Comparison of ENCODE assay signal across 8 mouse cellular contexts in genomic region chr11:88188216-88188615, GRCm38 (mm10). TPM values are rescaled to one million over a fixed set of nuclear protein-coding genes. Genes with fewer than 3 reads are reported as not detected.
DNase-seq lines count a peak whose midpoint lies in the region; ATAC-seq and TF ChIP-seq lines count a peak whose summit lies in the region.

No protein-coding gene starts in this region.

- no peak for ATAC-seq in heart, embryonic 16.5 days (replicated peaks; ENCODE audit: extremely low read depth, insufficient read depth, low FRiP score)
- ATAC-seq in neural tube, embryonic 12.5 days (ENCODE audit: low FRiP score, low read depth) = no peak
- no peak for ATAC-seq in hindbrain, postnatal 0 days
- no peak for ATAC-seq in stomach, embryonic 15.5 days (ENCODE audit: insufficient read depth, low FRiP score, low read depth)

- no peaks in the 10 kb centered on the region for H3K9me3 ChIP-seq in heart, embryonic 16.5 days (replicated peaks; ENCODE audit: control insufficient read depth, low read length)
- no peaks in the 10 kb centered on the region for H3K9me3 ChIP-seq in neural tube, embryonic 12.5 days
- H3K9me3 ChIP-seq in hindbrain, postnatal 0 days (ENCODE audit: low read length) = no peaks in the 10 kb centered on the region
- no peaks in the 10 kb centered on the region for H3K9me3 ChIP-seq in stomach, embryonic 15.5 days

- no peak for DNase-seq in heart, postnatal 4 days
- DNase-seq in neural tube, embryonic 10.5 days (ENCODE audit: extremely low spot score, low spot score) = no peak
- DNase-seq in hindbrain, postnatal 0 days (ENCODE audit: low spot score) = no peak
- DNase-seq in gastrocnemius, postnatal 14 days = no peak
- no peak for DNase-seq in left cerebral cortex, adult 11 months (ENCODE audit: low spot score)

- peaks cover 10% of the 10 kb centered on the region; the same call in 1 of the 2 replicates for H3K27me3 ChIP-seq in heart, embryonic 16.5 days (ENCODE audit: control insufficient read depth, insufficient read depth, low read length)
- peaks cover 22% of the 10 kb centered on the region for H3K27me3 ChIP-seq in neural tube, embryonic 12.5 days (replicated peaks)
- peaks cover 11% of the 10 kb centered on the region for H3K27me3 ChIP-seq in hindbrain, postnatal 0 days (ENCODE audit: insufficient read depth, low read length)
- peaks cover 10% of the 10 kb centered on the region for H3K27me3 ChIP-seq in stomach, embryonic 15.5 days (replicated peaks)

- H3K4me2 ChIP-seq in heart, embryonic 16.5 days (ENCODE audit: low read depth, low read length) = peak overlapping the region; percentile 61
- peak overlapping the region; percentile 42; the same call in 1 of the 2 replicates for H3K4me2 ChIP-seq in neural tube, embryonic 12.5 days (replicated peaks)
- no peak overlapping the region for H3K4me2 ChIP-seq in hindbrain, postnatal 0 days (ENCODE audit: low read depth, low read length)
- H3K4me2 ChIP-seq in stomach, embryonic 15.5 days = peak overlapping the region; percentile 47

- TF ChIP-seq CTCF in hindbrain, postnatal 0 days (IDR thresholded peaks at IDR 0.05; ENCODE audit: low read depth) = no peak

- WGBS in heart, embryonic 16.5 days = 59% methylated on average over 8 of the region's 8 CpGs
- WGBS in neural tube, embryonic 12.5 days = 65% methylated on average over 8 of the region's 8 CpGs
- 63% methylated on average over 8 of the region's 8 CpGs for WGBS in hindbrain, postnatal 0 days
- 63% methylated on average over 8 of the region's 8 CpGs for WGBS in stomach, embryonic 15.5 days

- H3K27ac ChIP-seq in heart, embryonic 16.5 days (ENCODE audit: low read length) = peak overlapping the region; percentile 64
- H3K27ac ChIP-seq in neural tube, embryonic 12.5 days = 0 out of 2 replicates have a peak overlapping the region, but pooled peaks have one; percentile 34
- H3K27ac ChIP-seq in hindbrain, postnatal 0 days = 0 out of 2 replicates have a peak overlapping the region, but pooled peaks have one; percentile 64
- H3K27ac ChIP-seq in stomach, embryonic 15.5 days = peak overlapping the region; percentile 84; the same call in 1 of the 2 replicates

- intact Hi-C loops in gastrocnemius, postnatal 14 days (cut with DNase I; ENCODE audit: low total_unique reads) = loop anchor here (5.0 kb wide), 1 partner anchor 216 kb away; no protein-coding TSS in a partner anchor

- H3K4me3 ChIP-seq in heart, embryonic 16.5 days (ENCODE audit: low read length) = no peak overlapping the region
- no peak overlapping the region for H3K4me3 ChIP-seq in neural tube, embryonic 12.5 days
- H3K4me3 ChIP-seq in hindbrain, postnatal 0 days (ENCODE audit: low read length) = no peak overlapping the region
- H3K4me3 ChIP-seq in stomach, embryonic 15.5 days (replicated peaks) = no peak overlapping the region

- H3K4me1 ChIP-seq in heart, embryonic 16.5 days (ENCODE audit: control insufficient read depth, insufficient read depth, low read length) = peaks cover 21% of the 10 kb centered on the region
- H3K4me1 ChIP-seq in neural tube, embryonic 12.5 days = peaks cover 19% of the 10 kb centered on the region
- H3K4me1 ChIP-seq in hindbrain, postnatal 0 days (ENCODE audit: insufficient read depth, low read length) = peaks cover 13% of the 10 kb centered on the region
- peaks cover 22% of the 10 kb centered on the region for H3K4me1 ChIP-seq in stomach, embryonic 15.5 days

- peak overlapping the region; percentile 70; the same call in 1 of the 2 replicates for H3K9ac ChIP-seq in heart, embryonic 16.5 days (ENCODE audit: low read length)
- H3K9ac ChIP-seq in neural tube, embryonic 12.5 days = no peak overlapping the region
- 0 out of 2 replicates have a peak overlapping the region, but pooled peaks have one; percentile 21 for H3K9ac ChIP-seq in hindbrain, postnatal 0 days (replicated peaks; ENCODE audit: low read length)
- H3K9ac ChIP-seq in stomach, embryonic 15.5 days = no peak overlapping the region

- peaks cover 4% of the 10 kb centered on the region; the same call in 1 of the 2 replicates for H3K36me3 ChIP-seq in heart, embryonic 16.5 days (ENCODE audit: control insufficient read depth, insufficient read depth)
- H3K36me3 ChIP-seq in neural tube, embryonic 12.5 days = peaks cover 22% of the 10 kb centered on the region
- peaks cover 10% of the 10 kb centered on the region for H3K36me3 ChIP-seq in hindbrain, postnatal 0 days (ENCODE audit: insufficient read depth, low read length)
- no peaks in the 10 kb centered on the region for H3K36me3 ChIP-seq in stomach, embryonic 15.5 days

RNA-seq across cellular contexts. Expression of gene Mrps23, which starts 16.0 kb away (rescaled TPM):
- polyA plus RNA-seq in heart, embryonic 16.5 days (2015; fragmentation: Nextera tagmentation; extraction: Ambion mirVana) = 97.6 and 105 TPM in 2 replicates
- 100 to 1,000 TPM; 204 to 207 TPM for total RNA-seq in heart, postnatal 4 days (2021)
- polyA plus RNA-seq in neural tube, embryonic 12.5 days (2016; fragmentation: Nextera tagmentation; extraction: Ambion mirVana) = 70.1 and 71.6 TPM in 2 replicates
- total RNA-seq in hindbrain, postnatal 0 days (2014; rRNA removed) = 29.0 and 48.7 TPM in 2 replicates
- polyA plus RNA-seq in hindbrain, postnatal 0 days (2015; fragmentation: Nextera tagmentation; extraction: Ambion mirVana) = 66.4 and 67.1 TPM in 2 replicates
- polyA plus RNA-seq in stomach, embryonic 15.5 days (2015; fragmentation: Nextera tagmentation; extraction: Ambion mirVana) = 52.8 and 59.5 TPM in 2 replicates
- 100 to 1,000 TPM; 127 to 132 TPM for total RNA-seq in gastrocnemius, postnatal 14 days (2021)

Comparison
In these comparisons a context has a peak if more than half of its experiments do, and no peak if none do; other contexts are left out.
1. H3K27ac ChIP-seq: peak in every context shown above with its lines; median percentile 84 in stomach, embryonic 15.5 days; 64 in heart, embryonic 16.5 days; 64 in hindbrain, postnatal 0 days; 34 in neural tube, embryonic 12.5 days.
2. H3K9ac ChIP-seq: peak in heart, embryonic 16.5 days (single experiment) and hindbrain, postnatal 0 days (single experiment); none in neural tube, embryonic 12.5 days (single experiment) and stomach, embryonic 15.5 days (single experiment).